Mouse (Mus musculus): Measurements from ENCODE around the gene BC005624. TPM values are rescaled to one million over a fixed set of nuclear protein-coding genes. Genes with fewer than 3 reads are reported as not detected.
"Not testable (repeated sequence)": the region's sequence is repeated elsewhere in the genome, so short reads cannot be mapped to it uniquely, and the experiment has no call there.

Gene BC005624
- total and polyA plus RNA-seq, 2 experiments from 2014 or later: 34.8 to 93.1 TPM

- H3K27me3 ChIP-seq (ENCODE audit: insufficient read depth, low read length): no peaks in the 10 kb centered on the region
- peak overlapping the region; percentile 20; the same call in 1 of the 2 replicates for H3K9ac ChIP-seq (replicated peaks; ENCODE audit: low read length, poor library complexity, severe bottlenecking)
- H3K4me2 ChIP-seq (ENCODE audit: low read depth, low read length, poor library complexity, severe bottlenecking): peak overlapping the region; percentile 79
- H3K27ac ChIP-seq (ENCODE audit: low read depth, low read length): peak overlapping the region; percentile 67
- H3K36me3 ChIP-seq (ENCODE audit: insufficient read depth, low read length): peaks cover 22% of the 10 kb centered on the region
- H3K9me3 ChIP-seq (ENCODE audit: low read length): no peaks in the 10 kb centered on the region
- no peak; the same call in 1 of the 2 replicates for ATAC-seq (ENCODE audit: low FRiP score)
- H3K4me1 ChIP-seq (ENCODE audit: insufficient read depth, low read length): peaks cover 13% of the 10 kb centered on the region
- WGBS: 29% methylated on average over 5 of the region's 5 CpGs
- no peak for TF ChIP-seq CTCF (IDR thresholded peaks at IDR 0.05)
- peak overlapping the region; percentile 82 for H3K4me3 ChIP-seq (ENCODE audit: low read depth, low read length)
- no peak for DNase-seq (ENCODE audit: low spot score)
Observed at GRCm38 (mm10) chr2:30952457-30952823, 29.6 kb downstream of the BC005624 start.

GRCm38 (mm10) chr2:30942603-30943011 lies 39.4 kb downstream of the BC005624 start:
- Histone ChIP-seq H3K9ac (replicated peaks; ENCODE audit: low read length, poor library complexity, severe bottlenecking) (no peak overlapping the region), H3K36me3 (ENCODE audit: insufficient read depth, low read length) (no peaks in the 10 kb centered on the region), H3K27ac (ENCODE audit: low read depth, low read length) (no peak overlapping the region), H3K9me3 (ENCODE audit: low read length) (no peaks in the 10 kb centered on the region), H3K4me2 (ENCODE audit: low read depth, low read length, poor library complexity, severe bottlenecking) (peak overlapping the region; percentile 29), H3K27me3 (ENCODE audit: insufficient read depth, low read length) (no peaks in the 10 kb centered on the region), H3K4me1 (ENCODE audit: insufficient read depth, low read length) (no peaks in the 10 kb centered on the region), H3K4me3 (ENCODE audit: low read depth, low read length) (peak overlapping the region; percentile 21; the same call in 1 of the 2 replicates)
- peak; percentile 94 for TF ChIP-seq CTCF (IDR thresholded peaks at IDR 0.05)
- WGBS: 31% methylated on average over 16 of the region's 16 CpGs
- DNase-seq (ENCODE audit: low spot score) (peak; percentile 83), ATAC-seq (ENCODE audit: low FRiP score) (no peak)

GRCm38 (mm10) chr2:30942116-30942515 lies 39.9 kb downstream of the BC005624 start:
- 50% methylated on average over 7 of the region's 7 CpGs for WGBS
- not testable (repeated sequence) for H3K4me3 ChIP-seq (ENCODE audit: low read depth, low read length); H3K9me3 ChIP-seq (ENCODE audit: low read length); H3K9ac ChIP-seq (replicated peaks; ENCODE audit: low read length, poor library complexity, severe bottlenecking); H3K4me2 ChIP-seq (ENCODE audit: low read depth, low read length, poor library complexity, severe bottlenecking); DNase-seq (ENCODE audit: low spot score); H3K27ac ChIP-seq (ENCODE audit: low read depth, low read length); ATAC-seq (ENCODE audit: low FRiP score); H3K36me3 ChIP-seq (ENCODE audit: insufficient read depth, low read length); H3K27me3 ChIP-seq (ENCODE audit: insufficient read depth, low read length); H3K4me1 ChIP-seq (ENCODE audit: insufficient read depth, low read length)

GRCm38 (mm10) chr2:30941586-30941985 lies 40.4 kb downstream of the BC005624 start:
- DNase-seq (ENCODE audit: low spot score) (no peak), ATAC-seq (ENCODE audit: low FRiP score) (no peak)
- H3K9ac ChIP-seq (replicated peaks; ENCODE audit: low read length, poor library complexity, severe bottlenecking): no peak overlapping the region
- H3K4me1 ChIP-seq (ENCODE audit: insufficient read depth, low read length): no peaks in the 10 kb centered on the region
- 86% methylated on average over 5 of the region's 5 CpGs for WGBS
- no peak overlapping the region for H3K27ac ChIP-seq (ENCODE audit: low read depth, low read length)
- H3K36me3 ChIP-seq (ENCODE audit: insufficient read depth, low read length): no peaks in the 10 kb centered on the region
- no peaks in the 10 kb centered on the region for H3K9me3 ChIP-seq (ENCODE audit: low read length)
- no peak overlapping the region for H3K4me2 ChIP-seq (ENCODE audit: low read depth, low read length, poor library complexity, severe bottlenecking)
- H3K27me3 ChIP-seq (ENCODE audit: insufficient read depth, low read length): no peaks in the 10 kb centered on the region
- TF ChIP-seq CTCF (IDR thresholded peaks at IDR 0.05): no peak
- H3K4me3 ChIP-seq (ENCODE audit: low read depth, low read length): no peak overlapping the region

- H3K27me3 ChIP-seq (ENCODE audit: insufficient read depth, low read length): no peaks in the 10 kb centered on the region
- ATAC-seq (ENCODE audit: low FRiP score) (no peak), DNase-seq (ENCODE audit: low spot score) (no peak)
- no peak overlapping the region for H3K27ac ChIP-seq (ENCODE audit: low read depth, low read length)
- WGBS: 45% methylated on average over 4 of the region's 4 CpGs
- H3K36me3 ChIP-seq (ENCODE audit: insufficient read depth, low read length): no peaks in the 10 kb centered on the region
- TF ChIP-seq CTCF (IDR thresholded peaks at IDR 0.05): no peak
- no peak overlapping the region for H3K9ac ChIP-seq (replicated peaks; ENCODE audit: low read length, poor library complexity, severe bottlenecking)
- no peak overlapping the region for H3K4me3 ChIP-seq (ENCODE audit: low read depth, low read length)
- H3K9me3 ChIP-seq (ENCODE audit: low read length): no peaks in the 10 kb centered on the region
- no peak overlapping the region for H3K4me2 ChIP-seq (ENCODE audit: low read depth, low read length, poor library complexity, severe bottlenecking)
- no peaks in the 10 kb centered on the region for H3K4me1 ChIP-seq (ENCODE audit: insufficient read depth, low read length)
Observed at GRCm38 (mm10) chr2:30938574-30938991, 43.4 kb downstream of the BC005624 start.

- H3K4me3 ChIP-seq (ENCODE audit: low read depth, low read length): no peak overlapping the region
- H3K27me3 ChIP-seq (ENCODE audit: insufficient read depth, low read length): no peaks in the 10 kb centered on the region
- H3K4me2 ChIP-seq (ENCODE audit: low read depth, low read length, poor library complexity, severe bottlenecking): no peak overlapping the region
- no peak overlapping the region for H3K27ac ChIP-seq (ENCODE audit: low read depth, low read length)
- ATAC-seq (ENCODE audit: low FRiP score): no peak
- no peaks in the 10 kb centered on the region for H3K9me3 ChIP-seq (ENCODE audit: low read length)
- no peak for DNase-seq (ENCODE audit: low spot score)
- TF ChIP-seq CTCF (IDR thresholded peaks at IDR 0.05): no peak
- no peaks in the 10 kb centered on the region for H3K4me1 ChIP-seq (ENCODE audit: insufficient read depth, low read length)
- H3K36me3 ChIP-seq (ENCODE audit: insufficient read depth, low read length): no peaks in the 10 kb centered on the region
- no peak overlapping the region for H3K9ac ChIP-seq (replicated peaks; ENCODE audit: low read length, poor library complexity, severe bottlenecking)
- 86% methylated on average over 8 of the region's 8 CpGs for WGBS
Observed at GRCm38 (mm10) chr2:30937731-30938130, 44.3 kb downstream of the BC005624 start.
